Mouse (Mus musculus) C2C12 (cell line): ENCODE results near the gene Tspan32. TPM values are rescaled to one million over a fixed set of nuclear protein-coding genes. Genes with fewer than 3 reads are reported as not detected.

ENCODE experiments used
- H3K27me3 ChIP-seq: one replicate; pipeline ENCODE4 v1.6.1; 2011; ENCODE audit not compliant: control insufficient read depth, insufficient read depth, insufficient read length
- H3K36me3 ChIP-seq: one replicate; pipeline ENCODE4 v1.6.1; 2011; ENCODE audit not compliant: control insufficient read depth, insufficient read depth
- H3K4me3 ChIP-seq: one replicate; pipeline ENCODE4 v1.5.1; 2011; ENCODE audit warnings: mild to moderate bottlenecking, control low read depth; ENCODE audit not compliant: poor library complexity, insufficient read depth, severe bottlenecking
- H3K79me2 ChIP-seq: one replicate; pipeline ENCODE4 v1.6.1; 2011; ENCODE audit not compliant: control insufficient read depth, insufficient read depth
- H3K79me3 ChIP-seq: one replicate; pipeline ENCODE4 v1.6.1; 2011; ENCODE audit warnings: low read depth, control low read depth
- H3ac ChIP-seq: one replicate; pipeline ENCODE3; 2011; ENCODE audit warnings: low read depth; ENCODE audit not compliant: control insufficient read depth, insufficient read length
- CEBPB ChIP-seq: IDR thresholded peaks from one replicate; pipeline ENCODE4 v1.6.1; 2011; ENCODE audit warnings: low read depth, mild to moderate bottlenecking, control low read depth, moderate library complexity
- CTCF ChIP-seq: IDR thresholded peaks from one replicate; pipeline ENCODE4 v1.5.1; 2011; ENCODE audit not compliant: control insufficient read depth, insufficient read depth, insufficient read length
- FOSL1 ChIP-seq: IDR thresholded peaks from one replicate; pipeline ENCODE4 v1.8.0; 2011; ENCODE audit warnings: mild to moderate bottlenecking, low read length; ENCODE audit not compliant: poor library complexity, insufficient read depth, severe bottlenecking
- MAX ChIP-seq: IDR thresholded peaks from one replicate; pipeline ENCODE4 v1.6.1; 2011; ENCODE audit warnings: mild to moderate bottlenecking, control low read depth
- MYOD1 ChIP-seq: IDR thresholded peaks from one replicate; pipeline ENCODE4 v1.6.1; 2011; ENCODE audit warnings: low read depth; ENCODE audit not compliant: control insufficient read depth, insufficient read length
- MYOG ChIP-seq: IDR thresholded peaks from one replicate; pipeline ENCODE4 v1.6.1; 2011; ENCODE audit not compliant: control insufficient read depth, insufficient read length; ENCODE audit errors: extremely low read depth
- USF1 ChIP-seq: IDR thresholded peaks from one replicate; pipeline ENCODE4 v1.6.1; 2011; ENCODE audit warnings: low read depth, mild to moderate bottlenecking, control low read depth, moderate library complexity
- polyA plus RNA-seq: library from polyadenylated mRNA; unstranded; fragments of >200 nt; fragmentation: generic; extraction: Trizol; gene quantifications from one replicate; pipeline ENCODE4 v1.2.1, GENCODE M21; 2012; ENCODE audit warnings: missing spikeins

The Tspan32 gene
- polyA plus RNA-seq, 1 experiment = 1.9 TPM

DNA sequence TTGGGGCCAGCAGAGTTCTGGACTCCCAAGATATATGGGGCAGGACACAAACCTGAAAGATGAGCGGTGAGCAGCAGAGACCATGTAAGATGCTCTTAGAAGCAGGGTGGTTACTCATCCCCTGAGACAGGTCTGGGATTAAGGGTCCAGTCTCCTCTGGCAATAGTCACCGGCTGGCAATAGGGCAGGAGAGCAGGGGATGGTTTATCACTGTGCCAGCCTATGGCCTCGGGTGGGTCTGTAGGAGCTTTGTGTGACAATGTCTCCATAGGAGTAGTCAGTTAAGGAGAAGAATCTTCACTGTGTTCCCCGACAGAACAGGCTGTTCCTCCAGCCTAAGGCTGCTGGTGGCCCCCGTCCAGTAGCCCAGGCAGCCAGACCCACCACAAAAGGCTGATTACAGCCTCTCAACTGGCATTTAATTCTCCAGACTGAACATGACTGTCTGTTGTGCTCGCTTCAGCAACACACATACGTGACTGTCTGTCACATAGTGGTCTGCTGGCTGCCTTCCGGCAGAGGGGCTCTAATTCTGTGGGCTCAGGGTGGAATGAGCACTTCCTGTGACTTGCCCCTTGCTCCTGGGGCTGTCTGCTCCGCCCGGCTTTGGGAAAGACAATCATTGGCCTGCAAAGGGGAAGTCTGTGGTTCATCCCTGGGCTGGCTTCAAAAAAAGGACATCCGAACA, 50.8 kb downstream of the Tspan32 start:
- Histone ChIP-seq H3ac (peak overlapping the region; percentile 37), H3K79me3 (peaks cover 65% of the 10 kb centered on the region), H3K36me3 (peaks cover 24% of the 10 kb centered on the region), H3K79me2 (peaks cover 79% of the 10 kb centered on the region), H3K4me3 (no peak overlapping the region), H3K27me3 (no peaks in the 10 kb centered on the region)
- TF ChIP-seq FOSL1 (no peak), CTCF (no peak), CEBPB (no peak), MYOD1 (no peak), MYOG (no peak), USF1 (no peak), MAX (no peak)

DNA sequence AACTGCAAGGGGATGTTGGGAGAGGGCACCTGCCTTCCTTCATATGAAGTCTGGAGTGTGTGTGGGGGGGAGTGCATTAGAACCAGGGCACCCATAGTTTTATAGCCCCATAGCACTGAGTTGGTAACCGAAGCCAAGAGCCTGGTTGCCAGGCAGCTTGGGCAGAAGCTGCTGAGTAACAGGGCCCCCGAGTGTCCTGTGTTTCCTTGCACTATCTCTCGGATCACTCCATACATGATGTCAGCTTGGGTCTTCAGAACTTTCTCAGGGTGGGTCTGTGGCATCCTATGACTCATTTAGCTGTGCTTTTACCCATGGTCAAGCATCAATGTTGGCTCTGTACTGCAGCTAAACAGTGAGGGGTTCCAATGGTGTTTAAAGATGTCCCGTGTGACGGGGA, 52.2 kb downstream of the Tspan32 start:
- peaks cover 27% of the 10 kb centered on the region for H3K36me3 ChIP-seq
- peaks cover 73% of the 10 kb centered on the region for H3K79me3 ChIP-seq
- no peaks in the 10 kb centered on the region for H3K27me3 ChIP-seq
- H3K4me3 ChIP-seq = no peak overlapping the region
- H3ac ChIP-seq = no peak overlapping the region
- TF ChIP-seq MYOG (no peak), MYOD1 (no peak), CEBPB (no peak), USF1 (no peak), CTCF (no peak), FOSL1 (no peak), MAX (no peak)
- peaks cover 93% of the 10 kb centered on the region for H3K79me2 ChIP-seq

DNA sequence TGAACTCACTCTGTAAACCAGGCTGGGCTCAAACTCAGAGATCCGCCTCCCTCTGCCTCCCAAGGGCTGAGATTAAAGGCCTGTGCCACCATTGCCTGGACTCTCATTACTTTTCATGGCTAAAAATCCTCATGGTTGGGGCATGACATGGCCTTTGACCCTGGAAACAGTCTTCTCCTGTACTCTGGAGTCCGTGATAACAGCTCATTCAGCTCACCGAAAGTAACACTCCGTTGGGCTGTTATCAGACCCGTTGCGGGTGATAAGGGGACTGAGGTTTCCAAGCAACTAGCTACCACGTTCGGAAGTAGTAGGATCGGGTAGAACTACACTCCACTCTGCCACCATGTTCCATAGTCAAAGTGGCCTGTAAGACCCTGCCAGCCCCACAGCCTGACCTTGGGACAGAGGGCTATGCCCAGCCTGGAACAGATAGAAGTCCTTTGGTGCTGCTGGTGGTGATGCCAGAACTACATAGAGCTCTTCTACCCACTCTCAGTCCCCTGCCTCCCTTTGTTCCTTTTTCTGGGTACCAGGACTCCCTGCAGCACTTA, 52.9 kb downstream of the Tspan32 start:
- Histone ChIP-seq H3K36me3 (peaks cover 34% of the 10 kb centered on the region), H3K79me3 (peaks cover 73% of the 10 kb centered on the region), H3K4me3 (no peak overlapping the region), H3K79me2 (peaks cover 98% of the 10 kb centered on the region), H3K27me3 (no peaks in the 10 kb centered on the region), H3ac (no peak overlapping the region)
- TF ChIP-seq CEBPB = no peak
- no peak for TF ChIP-seq MAX
- TF ChIP-seq CTCF = no peak

DNA sequence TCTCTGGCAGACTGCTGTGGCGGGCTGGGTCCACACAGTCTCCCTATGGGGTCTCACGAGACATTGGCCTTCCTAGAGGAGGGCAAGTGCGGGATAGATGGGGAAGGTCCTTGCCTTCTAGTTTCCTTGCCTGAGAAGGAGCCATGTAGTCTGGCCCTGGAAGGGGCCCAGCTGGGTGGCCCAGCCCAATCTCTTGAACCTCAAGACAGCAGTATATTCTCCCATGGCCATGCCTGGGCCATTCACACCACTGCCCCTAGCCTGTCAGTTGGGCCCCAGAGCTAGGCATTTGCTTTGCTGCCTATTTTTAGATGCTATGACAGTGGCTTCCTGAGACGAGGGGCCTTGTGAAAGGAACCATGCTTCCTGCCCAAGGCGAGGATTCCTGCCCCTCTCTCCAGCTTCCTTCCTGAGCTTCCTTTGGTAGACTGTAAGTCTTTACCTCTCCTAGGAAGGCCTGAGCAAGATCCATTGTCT, 53.4 kb downstream of the Tspan32 start:
- Histone ChIP-seq H3ac (no peak overlapping the region), H3K79me2 (peaks cover 93% of the 10 kb centered on the region), H3K27me3 (no peaks in the 10 kb centered on the region), H3K36me3 (peaks cover 40% of the 10 kb centered on the region), H3K4me3 (no peak overlapping the region), H3K79me3 (peaks cover 71% of the 10 kb centered on the region)
- TF ChIP-seq CTCF (no peak), MYOD1 (no peak), USF1 (no peak), FOSL1 (no peak), MYOG (no peak), CEBPB (no peak), MAX (no peak)

DNA sequence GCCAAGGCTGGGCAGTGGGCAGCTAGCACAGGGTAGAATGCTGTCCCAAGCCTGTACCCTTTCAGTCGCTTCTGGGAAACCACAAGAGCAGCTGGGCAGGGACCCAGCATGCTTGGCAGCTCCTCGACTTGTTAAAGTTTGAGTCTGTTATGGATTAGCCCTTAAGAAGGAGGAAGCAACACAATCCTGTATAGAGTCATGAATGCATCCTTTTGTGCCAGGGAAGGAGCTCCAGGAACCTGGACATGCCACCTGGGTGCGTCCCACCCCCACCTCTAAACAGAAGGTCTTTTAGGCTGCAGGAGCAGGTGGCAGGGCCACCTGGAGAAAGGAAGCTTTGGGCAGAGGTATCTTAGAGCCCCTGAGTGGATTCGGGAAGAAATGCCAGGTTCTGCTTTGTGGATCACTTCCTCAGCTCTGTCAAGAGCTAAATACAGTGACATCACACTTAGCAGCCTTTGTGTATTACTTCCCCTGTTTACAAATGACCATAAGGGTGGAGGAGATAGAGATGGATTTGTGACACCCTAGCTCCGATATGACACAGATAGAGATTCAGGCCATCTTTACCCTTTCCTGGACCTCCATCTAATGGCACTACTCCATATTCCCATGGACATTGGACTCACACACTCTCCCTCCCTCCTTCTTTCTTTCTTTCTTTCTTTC, 54.5 kb downstream of the Tspan32 start:
- Histone ChIP-seq H3K79me3 (peaks cover 63% of the 10 kb centered on the region), H3K27me3 (no peaks in the 10 kb centered on the region), H3K79me2 (peaks cover 82% of the 10 kb centered on the region), H3K4me3 (no peak overlapping the region), H3K36me3 (peaks cover 50% of the 10 kb centered on the region), H3ac (no peak overlapping the region)
- TF ChIP-seq MAX = no peak
- TF ChIP-seq CEBPB = no peak
- TF ChIP-seq MYOG = no peak
- no peak for TF ChIP-seq MYOD1
- TF ChIP-seq FOSL1 = no peak
- no peak for TF ChIP-seq USF1
- TF ChIP-seq CTCF = no peak

DNA sequence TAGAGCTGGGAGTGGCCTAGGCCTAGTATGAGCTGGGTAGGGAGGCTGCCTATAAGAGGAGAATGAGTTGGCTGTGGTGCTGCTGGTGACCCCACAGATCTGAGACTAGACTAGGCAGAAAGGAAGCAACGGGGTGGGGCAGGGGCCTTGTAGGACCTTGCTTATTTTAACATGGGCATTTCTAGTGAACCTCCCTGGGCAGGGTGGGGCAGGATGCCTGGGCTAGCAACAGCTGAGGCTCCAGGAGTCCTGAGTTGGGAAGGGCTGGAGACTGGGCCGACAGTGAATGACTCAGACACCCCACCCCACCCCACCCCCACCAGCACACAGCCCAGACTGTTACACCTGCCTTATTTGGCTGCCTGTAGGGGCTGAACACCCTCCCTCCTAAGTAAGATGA, 57.9 kb downstream of the Tspan32 start:
- peaks cover 62% of the 10 kb centered on the region for H3K36me3 ChIP-seq
- no peak overlapping the region for H3ac ChIP-seq
- H3K4me3 ChIP-seq = no peak overlapping the region
- peaks cover 49% of the 10 kb centered on the region for H3K79me2 ChIP-seq
- H3K27me3 ChIP-seq = no peaks in the 10 kb centered on the region
- TF ChIP-seq MAX (no peak), MYOD1 (no peak), USF1 (no peak), MYOG (no peak)
- H3K79me3 ChIP-seq = peaks cover 29% of the 10 kb centered on the region
